Mouse (Mus musculus) cerebellum, adult 9-11 months (tissue): ENCODE data around the gene Ercc6l.
"Not testable (repeated sequence)": the region's sequence is repeated elsewhere in the genome, so short reads cannot be mapped to it uniquely, and the experiment has no call there.

Experiments
- DNase-seq: peaks from one replicate; pipeline ENCODE4 v3.0.0; 2022

Ercc6l gene

DNA sequence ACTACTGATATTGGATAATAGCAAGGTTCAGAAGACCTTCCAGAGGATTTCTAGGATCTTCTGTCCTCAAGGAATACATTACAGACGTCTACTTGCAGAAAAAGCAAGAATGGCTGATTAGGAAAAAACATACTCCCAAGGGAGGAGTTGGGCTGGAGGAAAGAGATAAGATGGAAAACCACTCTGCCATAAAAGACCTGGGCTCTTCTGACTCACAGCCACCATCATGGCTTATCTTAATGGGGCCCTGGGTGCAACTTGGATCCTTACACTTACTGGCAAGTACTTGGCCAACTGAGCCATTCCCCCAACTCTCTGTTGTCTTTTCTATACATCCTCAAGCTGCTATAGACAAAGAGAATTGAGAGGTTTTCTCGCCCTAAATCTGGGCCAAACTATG, 53.1 kb downstream of the Ercc6l start:
- not testable (repeated sequence) for DNase-seq

DNA sequence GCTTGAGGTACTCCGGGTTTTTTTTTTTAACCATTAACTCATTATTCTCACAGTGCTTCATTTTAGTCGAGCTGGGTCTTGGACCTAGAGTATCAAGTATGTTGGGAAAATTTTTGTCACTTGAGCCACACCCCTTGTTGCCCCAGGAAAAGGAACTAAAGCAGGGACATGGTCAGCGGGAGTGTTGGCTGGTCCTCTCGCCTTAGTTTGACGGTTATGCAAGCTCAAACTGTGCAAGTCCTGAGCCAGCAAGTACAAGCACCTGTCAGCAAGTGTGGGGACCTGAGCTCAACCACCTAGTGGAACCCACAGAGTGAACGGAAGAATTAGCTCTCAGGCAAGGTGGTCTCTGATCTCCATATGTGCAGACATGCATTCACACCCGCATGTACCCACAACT, 55.0 kb downstream of the Ercc6l start:
- DNase-seq = no peak

DNA sequence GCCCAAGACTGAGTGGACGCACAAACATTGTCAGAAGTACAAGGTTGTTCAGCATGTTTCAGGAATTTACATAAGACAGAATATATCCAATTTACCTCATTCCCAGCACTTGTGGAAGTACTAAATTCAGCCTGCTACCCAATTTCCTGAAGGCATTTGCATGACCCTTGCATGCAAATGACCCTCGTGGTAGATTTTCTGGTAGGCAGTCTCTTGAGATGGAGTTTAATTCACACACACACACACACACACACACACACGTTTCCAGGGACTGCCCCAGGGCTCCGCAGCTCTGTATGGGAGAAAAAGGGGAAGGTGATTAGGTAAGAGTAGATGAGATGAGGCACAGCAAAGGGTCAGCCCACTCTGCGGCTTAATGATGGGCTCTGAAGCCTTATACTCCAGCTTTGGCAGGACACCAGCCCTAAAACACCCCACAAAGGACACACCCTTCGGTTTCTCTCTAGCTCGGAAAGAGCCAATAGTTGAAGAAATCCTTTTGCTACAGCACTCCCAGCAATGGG, 62.4 kb downstream of the Ercc6l start:
- no peak for DNase-seq
